Mouse (Mus musculus): ENCODE results near the gene Aloxe3. TPM values are rescaled to one million over a fixed set of nuclear protein-coding genes. Genes with fewer than 3 reads are reported as not detected.

Gene Aloxe3
- total RNA-seq, 1 experiment: 0.49 TPM

GRCm38 (mm10) chr11:69185936-69186335 is 60.2 kb downstream of the Aloxe3 start:
- TF ChIP-seq HCFC1 (IDR thresholded peaks at IDR 0.05; ENCODE audit: borderline replicate concordance, insufficient read depth, low read length) (no peak), ZC3H11A (IDR thresholded peaks at IDR 0.05; ENCODE audit: borderline replicate concordance, low read depth, low read length) (no peak), CHD2 (IDR thresholded peaks at IDR 0.05; ENCODE audit: low read depth, low read length) (no peak), MAFK (IDR thresholded peaks at IDR 0.05; ENCODE audit: insufficient read depth, low read depth, low read length) (no peak), ZNF384 (IDR thresholded peaks at IDR 0.05; ENCODE audit: low read depth, low read length) (no peak)
- no peaks in the 10 kb centered on the region for H3K9me3 ChIP-seq (ENCODE audit: control insufficient read depth, insufficient read depth, low read depth, low read length)
- in situ Hi-C loops (cut with MboI; ENCODE audit: low sequenced_read_pairs in 2 of 2, unreplicated experiment in 2 of 2): no loop called here
- no peaks in the 10 kb centered on the region for H3K36me3 ChIP-seq (ENCODE audit: control insufficient read depth, insufficient read depth, low read length, poor library complexity, severe bottlenecking)
- H3K4me3 ChIP-seq (ENCODE audit: insufficient read depth in 1 of 2, low read depth in 1 of 2, low read length in 2 of 2, poor library complexity in 1 of 2, severe bottlenecking in 1 of 2): no peak overlapping the region
- no peak overlapping the region for H3K9ac ChIP-seq (ENCODE audit: insufficient read depth, low read depth, low read length, poor library complexity, severe bottlenecking)
- no peak for DNase-seq (ENCODE audit: low read depth, low spot score)
- H3K27ac ChIP-seq (ENCODE audit: insufficient read depth, low read depth, low read length, poor library complexity, severe bottlenecking): no peak overlapping the region
- no peaks in the 10 kb centered on the region for H3K4me1 ChIP-seq (ENCODE audit: control insufficient read depth in 2 of 2, insufficient read depth in 2 of 2, low read length in 2 of 2, poor library complexity in 1 of 2)

GRCm38 (mm10) chr11:69192840-69193239 is 67.1 kb downstream of the Aloxe3 start:
- Histone ChIP-seq H3K27ac (ENCODE audit: insufficient read depth, low read depth, low read length, poor library complexity, severe bottlenecking) (no peak overlapping the region), H3K9me3 (ENCODE audit: control insufficient read depth, insufficient read depth, low read depth, low read length) (no peaks in the 10 kb centered on the region), H3K36me3 (ENCODE audit: control insufficient read depth, insufficient read depth, low read length, poor library complexity, severe bottlenecking) (no peaks in the 10 kb centered on the region), H3K9ac (ENCODE audit: insufficient read depth, low read depth, low read length, poor library complexity, severe bottlenecking) (no peak overlapping the region), H3K4me1 (ENCODE audit: control insufficient read depth in 2 of 2, insufficient read depth in 2 of 2, low read length in 2 of 2, poor library complexity in 1 of 2) (peaks cover 0 to 4% of the 10 kb centered on the region in 2 experiments; a peak in 1 of 4 replicates), H3K4me3 (ENCODE audit: insufficient read depth in 1 of 2, low read depth in 1 of 2, low read length in 2 of 2, poor library complexity in 1 of 2, severe bottlenecking in 1 of 2) (no peak overlapping the region)
- in situ Hi-C loops (cut with MboI; ENCODE audit: low sequenced_read_pairs in 2 of 2, unreplicated experiment in 2 of 2): loop anchor here (10.0 kb wide), 1 partner anchor 52 kb away; no protein-coding TSS in a partner anchor
- DNase-seq (ENCODE audit: low read depth, low spot score): peak; percentile 25
- TF ChIP-seq ZC3H11A (IDR thresholded peaks at IDR 0.05; ENCODE audit: borderline replicate concordance, low read depth, low read length) (peak; percentile 89), CHD2 (IDR thresholded peaks at IDR 0.05; ENCODE audit: low read depth, low read length) (no peak), ZNF384 (IDR thresholded peaks at IDR 0.05; ENCODE audit: low read depth, low read length) (no peak), MAFK (IDR thresholded peaks at IDR 0.05; ENCODE audit: insufficient read depth, low read depth, low read length) (no peak)

- no peaks in the 10 kb centered on the region for H3K36me3 ChIP-seq (ENCODE audit: control insufficient read depth, insufficient read depth, low read length, poor library complexity, severe bottlenecking)
- no peak overlapping the region for H3K27ac ChIP-seq (ENCODE audit: insufficient read depth, low read depth, low read length, poor library complexity, severe bottlenecking)
- H3K9ac ChIP-seq (ENCODE audit: insufficient read depth, low read depth, low read length, poor library complexity, severe bottlenecking): no peak overlapping the region
- H3K4me1 ChIP-seq (ENCODE audit: control insufficient read depth in 2 of 2, insufficient read depth in 2 of 2, low read length in 2 of 2, poor library complexity in 1 of 2): peaks cover 0 to 4% of the 10 kb centered on the region in 2 experiments; a peak in 1 of 4 replicates
- H3K4me3 ChIP-seq (ENCODE audit: insufficient read depth in 1 of 2, low read depth in 1 of 2, low read length in 2 of 2, poor library complexity in 1 of 2, severe bottlenecking in 1 of 2): peak overlapping the region in 1 of 2 experiments; percentile 46; a peak in 1 of 4 replicates
- in situ Hi-C loops (cut with MboI; ENCODE audit: low sequenced_read_pairs in 2 of 2, unreplicated experiment in 2 of 2): loop anchor here (10.0 kb wide), 1 partner anchor 48 kb away; no protein-coding TSS in a partner anchor
- TF ChIP-seq ZC3H11A (IDR thresholded peaks at IDR 0.05; ENCODE audit: borderline replicate concordance, low read depth, low read length) (peak; percentile 19; the same call in 1 of the 2 replicates), MAFK (IDR thresholded peaks at IDR 0.05; ENCODE audit: insufficient read depth, low read depth, low read length) (no peak)
- H3K9me3 ChIP-seq (ENCODE audit: control insufficient read depth, insufficient read depth, low read depth, low read length): no peaks in the 10 kb centered on the region
- no peak for DNase-seq (ENCODE audit: low read depth, low spot score)
Observed at GRCm38 (mm10) chr11:69196766-69197165, 71.1 kb downstream of the Aloxe3 start.

GRCm38 (mm10) chr11:69197194-69197593 is 71.5 kb downstream of the Aloxe3 start:
- no peak for DNase-seq (ENCODE audit: low read depth, low spot score)

More at GRCm38 (mm10) chr11:69197194-69197593, 71.5 kb downstream of the Aloxe3 start:
- Histone ChIP-seq H3K27ac (ENCODE audit: insufficient read depth, low read depth, low read length, poor library complexity, severe bottlenecking) (no peak overlapping the region), H3K36me3 (ENCODE audit: control insufficient read depth, insufficient read depth, low read length, poor library complexity, severe bottlenecking) (no peaks in the 10 kb centered on the region), H3K9ac (ENCODE audit: insufficient read depth, low read depth, low read length, poor library complexity, severe bottlenecking) (no peak overlapping the region), H3K4me3 (ENCODE audit: insufficient read depth in 1 of 2, low read depth in 1 of 2, low read length in 2 of 2, poor library complexity in 1 of 2, severe bottlenecking in 1 of 2) (peak overlapping the region; percentile 31 to 46; a peak in 3 of 4 replicates), H3K4me1 (ENCODE audit: control insufficient read depth in 2 of 2, insufficient read depth in 2 of 2, low read length in 2 of 2, poor library complexity in 1 of 2) (peaks cover 0 to 4% of the 10 kb centered on the region in 2 experiments; a peak in 1 of 4 replicates), H3K9me3 (ENCODE audit: control insufficient read depth, insufficient read depth, low read depth, low read length) (no peaks in the 10 kb centered on the region)
- in situ Hi-C loops (cut with MboI; ENCODE audit: low sequenced_read_pairs in 2 of 2, unreplicated experiment in 2 of 2): loop anchor here (10.0 kb wide), 1 partner anchor 48 kb away; no protein-coding TSS in a partner anchor
- no peak for TF ChIP-seq ZC3H11A (IDR thresholded peaks at IDR 0.05; ENCODE audit: borderline replicate concordance, low read depth, low read length)
- TF ChIP-seq CHD2 (IDR thresholded peaks at IDR 0.05; ENCODE audit: low read depth, low read length): no peak
- TF ChIP-seq ZNF384 (IDR thresholded peaks at IDR 0.05; ENCODE audit: low read depth, low read length): no peak
- no peak for TF ChIP-seq HCFC1 (IDR thresholded peaks at IDR 0.05; ENCODE audit: borderline replicate concordance, insufficient read depth, low read length)
- no peak for TF ChIP-seq MAFK (IDR thresholded peaks at IDR 0.05; ENCODE audit: insufficient read depth, low read depth, low read length)

All from ES-E14 (cell line).